24 mouse cellular contexts compared by ENCODE assay signal in genomic region chr1:91066061-91066460, GRCm38 (mm10).
DNase-seq lines count a peak whose midpoint lies in the region; ATAC-seq and TF ChIP-seq lines count a peak whose summit lies in the region.
"Had no signal": no experiment of that assay in that cellular context is flagged by ENCODE, and none has a peak within 500 bp of the region (broad histone marks: within the 10 kb centered on the region; RNA-seq: fewer than 3 reads in every experiment).

No protein-coding gene starts in this region.

- H3K79me2 ChIP-seq in myocyte (ENCODE audit: control insufficient read depth, insufficient read depth), result peaks cover 100% of the 10 kb centered on the region

- 73% methylated on average over 6 of the region's 6 CpGs for WGBS in heart, embryonic 10.5 days
- 47% methylated on average over 6 of the region's 6 CpGs for WGBS in heart, embryonic 16.5 days
- 95% methylated on average over 6 of the region's 6 CpGs for WGBS in hindbrain, embryonic 14.5 days

- no peak for DNase-seq in heart, embryonic 10.5 days (ENCODE audit: low spot score)
- DNase-seq in heart, postnatal 4 days, result no peak
- no peak for DNase-seq in heart, postnatal 14 days
- DNase-seq in induced T-regulatory cell, adult 2 months (ENCODE audit: low read depth), result peak; percentile 34
- no peak for DNase-seq in hindbrain, embryonic 14.5 days (ENCODE audit: low spot score)
- DNase-seq in adrenal gland, postnatal 14 days, result no peak
- DNase-seq: cerebellum, adult 11 months; cerebellum, adult 9-11 months; gastrocnemius, postnatal 10 days; kidney, adult 2 months; layer of hippocampus, adult 9-11 months; left cerebral cortex, postnatal 4 days; lung, postnatal 4 days; right cerebral cortex, adult 18-20 months; right cerebral cortex, postnatal 4 days had no signal

- no peaks in the 10 kb centered on the region for H3K9me3 ChIP-seq in heart, embryonic 10.5 days
- H3K9me3 ChIP-seq in heart, embryonic 16.5 days (replicated peaks; ENCODE audit: control insufficient read depth, low read length), result no peaks in the 10 kb centered on the region
- H3K9me3 ChIP-seq in hindbrain, embryonic 14.5 days (ENCODE audit: control insufficient read depth, low read length), result no peaks in the 10 kb centered on the region
- H3K9me3 ChIP-seq: embryonic facial prominence, embryonic 10.5 days; forebrain, embryonic 15.5 days; limb, embryonic 15.5 days; midbrain, embryonic 15.5 days had no signal

- peak overlapping the region; percentile 32 for H3K9ac ChIP-seq in heart, embryonic 16.5 days (ENCODE audit: low read length)
- H3K9ac ChIP-seq in hindbrain, embryonic 14.5 days, result no peak overlapping the region
- H3K9ac ChIP-seq: forebrain, embryonic 15.5 days; limb, embryonic 15.5 days; midbrain, embryonic 15.5 days had no signal

- no peak for ATAC-seq in heart, embryonic 16.5 days (replicated peaks; ENCODE audit: extremely low read depth, insufficient read depth, low FRiP score)
- no peak for ATAC-seq in hindbrain, embryonic 14.5 days (ENCODE audit: low FRiP score)
- ATAC-seq: CD4-positive, CD25-positive, alpha-beta regulatory T cell, adult 4 months; forebrain, embryonic 15.5 days; hindbrain, embryonic 16.5 days; midbrain, embryonic 15.5 days; Patski had no signal

- intact Hi-C loops in heart, postnatal 14 days (cut with DNase I), result no loop called here

- peaks cover 91% of the 10 kb centered on the region for H3K4me1 ChIP-seq in heart, embryonic 10.5 days
- H3K4me1 ChIP-seq in heart, embryonic 16.5 days (ENCODE audit: control insufficient read depth, insufficient read depth, low read length), result peaks cover 91% of the 10 kb centered on the region
- H3K4me1 ChIP-seq in hindbrain, embryonic 14.5 days (replicated peaks; ENCODE audit: control insufficient read depth, insufficient read depth, low read length), result peaks cover 13% of the 10 kb centered on the region

- H3K4me2 ChIP-seq in heart, embryonic 16.5 days (ENCODE audit: low read depth, low read length), result no peak overlapping the region
- peak overlapping the region; percentile 55 for H3K4me2 ChIP-seq in myocyte (ENCODE audit: low read depth)
- H3K4me2 ChIP-seq in hindbrain, embryonic 14.5 days (replicated peaks), result no peak overlapping the region
- H3K4me2 ChIP-seq: forebrain, embryonic 15.5 days; limb, embryonic 15.5 days; midbrain, embryonic 15.5 days had no signal

- peaks cover 11% of the 10 kb centered on the region for H3K36me3 ChIP-seq in heart, embryonic 10.5 days
- 0 out of 2 replicates have a peak, but pooled peaks cover 5% of the 10 kb centered on the region for H3K36me3 ChIP-seq in heart, embryonic 16.5 days (ENCODE audit: control insufficient read depth, insufficient read depth)
- H3K36me3 ChIP-seq in myocyte (ENCODE audit: control insufficient read depth, insufficient read depth), result peaks cover 14% of the 10 kb centered on the region
- H3K36me3 ChIP-seq in hindbrain, embryonic 14.5 days (replicated peaks; ENCODE audit: control insufficient read depth, insufficient read depth), result no peaks in the 10 kb centered on the region
- H3K36me3 ChIP-seq: embryonic facial prominence, embryonic 10.5 days; forebrain, embryonic 15.5 days; limb, embryonic 15.5 days; midbrain, embryonic 15.5 days had no signal

- TF ChIP-seq POLR2A in myocyte (IDR thresholded peaks at IDR 0.05; ENCODE audit: insufficient read length, low read depth), result no peak

- H3K4me3 ChIP-seq in heart, embryonic 10.5 days, result no peak overlapping the region
- no peak overlapping the region for H3K4me3 ChIP-seq in heart, embryonic 16.5 days (ENCODE audit: low read length)
- no peak overlapping the region for H3K4me3 ChIP-seq in myocyte
- H3K4me3 ChIP-seq in hindbrain, embryonic 14.5 days (replicated peaks; ENCODE audit: low read length), result no peak overlapping the region
- H3K4me3 ChIP-seq: embryonic facial prominence, embryonic 10.5 days; forebrain, embryonic 15.5 days; limb, embryonic 15.5 days; midbrain, embryonic 15.5 days had no signal

- H3ac ChIP-seq in myocyte (ENCODE audit: control insufficient read depth, insufficient read length), result no peak overlapping the region

- peak overlapping the region; percentile 67 for H3K27ac ChIP-seq in heart, embryonic 10.5 days
- H3K27ac ChIP-seq in heart, embryonic 16.5 days (ENCODE audit: low read length), result peak overlapping the region; percentile 84
- H3K27ac ChIP-seq in hindbrain, embryonic 14.5 days, result no peak overlapping the region
- H3K27ac ChIP-seq: embryonic facial prominence, embryonic 10.5 days; forebrain, embryonic 15.5 days; limb, embryonic 15.5 days; midbrain, embryonic 15.5 days had no signal

- H3K27me3 ChIP-seq in heart, embryonic 10.5 days (ENCODE audit: insufficient read depth, poor library complexity, severe bottlenecking), result no peaks in the 10 kb centered on the region
- H3K27me3 ChIP-seq in heart, embryonic 16.5 days (ENCODE audit: control insufficient read depth, insufficient read depth, low read length), result no peaks in the 10 kb centered on the region
- H3K27me3 ChIP-seq in myocyte (ENCODE audit: control insufficient read depth, insufficient read depth, insufficient read length), result no peaks in the 10 kb centered on the region
- H3K27me3 ChIP-seq in hindbrain, embryonic 14.5 days (ENCODE audit: control insufficient read depth, insufficient read depth, low read length), result no peaks in the 10 kb centered on the region
- H3K27me3 ChIP-seq: forebrain, embryonic 15.5 days; limb, embryonic 15.5 days; midbrain, embryonic 15.5 days; Patski had no signal

TF ChIP-seq in myocyte, 11 proteins besides CTCF, POLR2A, EP300 and RAD21:
- TF ChIP-seq SRF (IDR thresholded peaks at IDR 0.05; ENCODE audit: control insufficient read depth, insufficient read length, low read depth) (no peak), MYOD1 (IDR thresholded peaks at IDR 0.05; ENCODE audit: control insufficient read depth in 1 of 3, insufficient read length in 2 of 3, low read depth in 2 of 3) (no peak), POLR2AphosphoS2 (IDR thresholded peaks at IDR 0.05; ENCODE audit: insufficient read length, low read depth) (no peak), MYOG (IDR thresholded peaks at IDR 0.05; ENCODE audit: control insufficient read depth in 1 of 3, insufficient read depth in 1 of 3, insufficient read length in 2 of 3, low read depth in 2 of 3) (no peak)
